Mouse (Mus musculus): ENCODE results near the gene Safb2.

Gene Safb2

DNA sequence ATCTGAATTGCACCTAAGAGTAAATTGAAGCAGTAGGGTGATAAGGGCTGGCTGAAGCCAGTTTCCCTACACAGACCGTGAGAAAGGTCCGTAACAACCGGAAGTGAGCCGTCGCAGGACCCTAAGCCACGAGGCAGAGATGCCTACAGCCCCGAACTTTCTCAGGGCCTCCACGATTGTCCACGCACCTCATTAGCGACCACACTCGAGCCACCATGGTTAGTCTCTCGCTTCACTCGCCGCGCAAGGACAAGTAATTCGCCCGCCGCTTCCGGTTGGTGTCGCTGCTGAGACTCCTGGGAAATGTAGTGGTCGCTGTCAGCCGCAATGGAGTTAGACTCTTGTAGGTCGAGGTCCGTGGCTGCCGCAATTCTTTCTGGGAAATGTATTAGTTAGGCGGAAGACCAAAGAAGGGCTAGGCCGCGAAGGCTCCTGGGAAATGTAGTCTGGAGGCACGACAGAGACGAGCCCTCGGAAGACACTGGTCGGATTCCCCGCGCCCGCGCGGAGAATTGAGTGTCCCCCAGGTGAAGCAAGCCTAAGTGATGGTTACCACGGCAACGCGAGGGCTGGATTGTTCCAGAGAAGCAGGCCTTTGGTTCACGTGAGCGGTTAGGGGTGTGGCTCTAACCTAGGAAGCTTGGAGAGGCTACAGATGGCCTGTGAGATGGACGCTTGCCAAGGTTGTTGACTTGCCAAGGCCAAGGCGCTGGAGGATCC lies 25.2 kb upstream of the Safb2 start, which contains the start of gene 2410015M20Rik:
Gene 2410015M20Rik, minus strand, starts transcription at position 320 of the 720 bp plus-strand sequence.
- DNase-seq (ENCODE audit: low read depth): peak; percentile 96

GRCm38 (mm10) chr17:56608699-56609098 lies 24.3 kb upstream of the Safb2 start:
- DNase-seq (ENCODE audit: low read depth): no peak

- no peak for DNase-seq (ENCODE audit: low read depth)
These were observed 23.2 kb upstream of the Safb2 start for GRCm38 (mm10) chr17:56607521-56608062.

- DNase-seq (ENCODE audit: low read depth): no peak
These were observed 21.0 kb upstream of the Safb2 start for GRCm38 (mm10) chr17:56605431-56605830.

- no peak for DNase-seq (ENCODE audit: low read depth)
These were observed 20.0 kb upstream of the Safb2 start for GRCm38 (mm10) chr17:56604422-56604821.

DNA sequence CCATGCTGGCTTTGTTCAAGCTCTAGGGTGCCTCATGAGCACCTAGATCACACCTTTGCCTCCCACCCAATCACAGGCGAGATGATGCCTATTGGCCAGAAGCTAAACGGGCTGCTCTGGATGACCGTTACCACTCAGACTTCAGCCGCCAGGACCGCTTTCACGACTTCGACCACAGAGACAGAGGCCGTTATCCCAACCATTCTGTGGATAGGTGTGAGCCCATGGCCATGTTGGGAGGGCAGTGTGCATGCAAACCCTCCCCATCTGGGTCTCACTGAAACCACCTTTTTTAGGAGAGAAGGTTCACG lies 19.6 kb upstream of the Safb2 start:
- DNase-seq (ENCODE audit: low read depth): no peak

DNA sequence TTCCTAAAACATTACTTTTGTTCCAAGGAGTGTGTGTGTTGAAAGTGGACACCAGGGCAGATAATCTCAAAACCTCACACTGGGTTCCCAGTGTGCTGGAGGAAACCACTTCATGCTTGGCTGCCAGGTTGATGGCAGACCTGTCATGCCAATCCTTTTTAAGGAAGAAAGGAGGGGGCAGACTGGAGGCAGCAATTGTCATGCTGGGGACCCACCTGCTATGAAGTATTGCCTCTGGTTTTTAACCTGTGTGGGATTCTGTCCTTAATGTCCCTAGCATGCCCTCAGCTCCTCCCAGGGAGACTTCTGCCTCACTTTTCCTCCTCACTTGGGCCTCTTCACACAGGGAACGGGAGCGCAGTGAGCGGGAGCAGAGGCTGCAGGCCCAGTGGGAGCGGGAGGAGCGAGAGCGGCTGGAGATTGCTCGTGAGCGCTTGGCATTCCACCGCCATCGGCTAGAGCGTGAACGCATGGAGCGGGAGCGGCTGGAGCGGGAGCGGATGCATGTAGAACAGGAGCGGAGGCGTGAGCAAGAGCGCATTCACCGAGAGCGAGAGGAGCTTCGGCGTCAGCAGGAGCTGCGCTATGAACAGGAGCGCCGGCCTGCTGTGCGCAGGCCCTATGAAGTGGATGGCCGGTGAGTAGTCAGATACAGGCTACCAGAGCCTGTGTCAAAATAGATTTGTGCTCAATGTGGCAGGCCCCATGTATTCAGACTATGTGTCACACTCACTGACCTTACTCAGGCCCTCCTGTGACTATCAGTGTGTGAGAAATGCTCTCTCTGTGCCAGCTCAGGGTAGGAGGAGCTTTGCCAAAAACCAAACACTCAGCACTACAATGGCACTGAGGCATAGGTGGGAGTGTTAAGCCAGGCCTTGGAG lies 19.0 kb upstream of the Safb2 start:
- DNase-seq (ENCODE audit: low read depth): no peak

GRCm38 (mm10) chr17:56593527-56594271 lies 9.3 kb upstream of the Safb2 start:
- no peak for DNase-seq (ENCODE audit: low read depth)

DNA sequence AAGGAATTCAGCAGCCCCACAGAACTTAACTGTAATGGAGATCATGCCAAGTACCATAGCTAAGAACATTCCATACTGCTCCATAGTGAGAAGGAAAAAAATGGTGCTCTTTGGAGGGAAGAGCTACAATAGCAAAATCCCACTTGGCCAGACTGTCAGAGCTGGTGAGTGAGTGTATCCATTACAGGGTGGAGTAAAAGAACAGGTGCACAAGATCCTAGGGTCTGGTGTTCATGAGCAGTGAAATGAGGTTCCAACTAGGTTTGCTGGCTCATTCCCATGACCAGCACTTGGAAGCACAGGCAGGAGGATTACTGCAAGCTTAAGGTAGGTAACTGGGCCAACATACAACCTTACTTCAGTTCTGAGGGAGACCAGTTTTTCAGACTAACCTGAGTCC lies 8.2 kb upstream of the Safb2 start:
- DNase-seq (ENCODE audit: low read depth): no peak

GRCm38 (mm10) chr17:56588921-56589320 lies 4.5 kb upstream of the Safb2 start:
- DNase-seq (ENCODE audit: low read depth): no peak

DNA sequence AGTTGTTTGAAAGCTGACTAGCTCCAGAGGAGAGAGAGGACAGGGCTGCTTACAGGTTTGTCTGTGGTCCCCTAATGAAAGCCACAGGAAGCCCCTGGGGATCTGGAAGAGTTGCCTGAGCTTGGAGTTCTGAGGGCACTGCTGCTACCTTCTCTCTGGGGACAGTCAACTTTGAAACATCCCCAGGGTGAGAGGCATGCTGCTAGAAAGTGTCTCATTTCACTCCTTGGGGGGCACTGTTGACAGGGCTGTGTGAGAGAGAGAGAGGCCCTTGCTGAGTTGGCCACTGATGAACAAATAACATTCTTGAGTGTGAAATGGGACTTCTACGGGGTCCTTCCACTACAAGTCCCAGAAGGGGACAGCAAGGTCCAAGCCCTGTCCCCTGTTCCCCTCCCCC lies 3.4 kb upstream of the Safb2 start:
- DNase-seq (ENCODE audit: low read depth): no peak

GRCm38 (mm10) chr17:56585171-56585821 lies 911 bp upstream of the Safb2 start:
- DNase-seq (ENCODE audit: low read depth): no peak

DNA sequence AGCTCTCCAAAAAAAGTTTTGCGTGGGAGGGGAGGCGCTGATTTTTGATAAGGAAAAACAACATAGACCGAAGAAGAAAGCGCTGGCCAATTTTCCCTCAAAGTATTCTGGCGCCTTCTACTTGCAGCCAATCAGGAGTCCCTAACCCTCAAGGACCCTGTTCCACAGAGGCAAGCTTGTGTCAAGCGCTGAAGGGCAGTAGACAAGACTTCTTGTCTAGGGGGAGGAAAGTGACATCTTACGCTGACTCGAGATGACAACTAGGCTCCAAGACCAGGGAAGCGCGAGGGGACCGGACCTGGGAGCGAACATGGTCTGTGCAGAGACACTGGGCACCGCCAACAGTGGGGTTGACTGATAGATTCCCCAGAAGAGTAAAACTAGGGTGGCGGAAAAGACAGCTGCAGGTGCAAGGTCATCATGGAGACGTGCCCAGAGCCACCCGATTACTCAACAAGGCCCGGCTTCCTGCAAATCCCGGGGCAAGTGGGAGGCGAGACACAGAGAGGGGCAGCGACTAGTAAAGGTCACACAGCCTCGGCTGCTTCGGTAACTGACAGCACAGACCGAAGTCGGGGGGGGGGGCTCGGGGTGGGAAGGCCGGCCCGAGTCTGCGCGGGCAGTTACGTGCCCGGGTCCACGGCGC lies 651 bp downstream of the Safb2 start:
- DNase-seq (ENCODE audit: low read depth): peak; percentile 30

DNA sequence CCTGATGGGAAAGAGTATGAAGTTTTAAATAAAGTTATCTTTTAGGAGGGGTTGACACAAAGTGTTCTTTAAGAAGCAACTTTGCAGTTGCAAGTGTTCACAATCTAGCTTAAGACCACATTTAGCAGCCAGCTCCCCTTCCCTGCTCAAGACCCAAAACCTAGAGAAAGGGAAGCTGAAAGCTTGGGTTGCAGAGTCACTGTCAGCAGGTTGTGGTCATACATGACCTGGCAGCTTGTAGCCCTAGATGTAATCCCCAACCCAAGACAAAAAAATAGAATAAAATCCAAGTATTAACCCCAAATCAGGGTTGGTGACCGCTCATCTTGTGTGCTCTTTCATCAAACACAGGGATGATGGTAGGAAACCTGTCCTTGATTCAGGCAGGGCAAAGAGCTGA lies 1.3 kb downstream of the Safb2 start:
- no peak for DNase-seq (ENCODE audit: low read depth)

DNA sequence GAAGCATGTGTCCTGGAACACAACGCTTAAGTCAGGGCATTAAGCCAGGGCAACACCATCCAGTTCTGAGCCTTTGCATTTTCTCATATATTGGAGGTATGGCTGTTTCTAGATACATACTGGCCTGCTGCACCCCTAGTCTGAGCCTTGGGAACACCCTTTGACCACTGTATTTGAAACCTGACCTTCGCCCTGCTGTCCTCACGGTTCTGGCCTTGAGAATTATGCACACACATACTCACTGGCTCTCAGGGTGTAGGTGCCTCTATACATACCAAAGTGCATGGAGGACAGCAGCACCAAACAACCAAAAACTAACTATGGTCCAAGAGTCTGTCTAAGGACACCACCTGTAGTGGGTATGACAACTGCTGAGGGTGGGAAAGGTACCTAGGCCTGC lies 11.4 kb downstream of the Safb2 start:
- no peak for DNase-seq (ENCODE audit: low read depth)

- DNase-seq (ENCODE audit: low read depth): no peak
These were observed 12.2 kb downstream of the Safb2 start for GRCm38 (mm10) chr17:56572154-56572553.

DNA sequence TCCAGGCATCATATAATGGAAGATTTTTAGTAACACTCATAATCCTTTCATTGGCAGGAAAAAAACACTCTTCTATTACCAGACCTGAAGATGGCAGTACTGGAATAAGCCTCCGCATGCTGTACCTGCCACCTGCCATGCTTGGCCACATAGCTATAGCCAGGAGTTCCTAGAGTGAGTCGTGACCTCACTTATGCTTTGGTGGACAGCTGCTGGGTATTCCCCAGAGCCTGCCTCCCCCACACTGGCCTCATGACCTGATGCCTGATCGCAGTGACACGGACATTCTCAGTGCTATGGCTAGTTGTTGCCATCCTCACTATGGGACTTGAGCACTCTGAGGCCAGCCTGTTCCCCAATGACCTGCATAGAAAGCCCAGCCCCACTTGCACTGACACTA lies 14.1 kb downstream of the Safb2 start:
- DNase-seq (ENCODE audit: low read depth): no peak

DNA sequence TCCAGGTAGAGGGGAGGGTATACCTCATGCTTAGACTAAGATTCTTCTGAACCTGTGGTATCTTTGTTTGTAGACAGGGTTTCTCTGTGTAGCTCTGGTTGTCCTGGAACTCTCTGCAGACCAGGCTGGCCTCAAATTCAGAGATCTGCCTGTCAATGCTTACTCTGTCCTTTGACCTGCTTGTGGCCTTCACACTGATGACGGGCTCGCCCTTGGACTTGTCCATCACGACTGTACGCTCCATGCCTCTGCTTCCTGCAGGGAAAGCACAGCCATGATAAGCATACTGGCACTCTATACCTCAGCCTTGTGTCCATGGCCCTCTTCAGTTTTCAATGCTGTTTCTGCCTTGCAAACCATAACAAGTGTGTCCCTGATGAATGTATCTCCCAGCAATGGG lies 17.0 kb downstream of the Safb2 start:
- DNase-seq (ENCODE audit: low read depth): no peak

- no peak for DNase-seq (ENCODE audit: low read depth)
These were observed 17.5 kb downstream of the Safb2 start for GRCm38 (mm10) chr17:56566918-56567317.

DNA sequence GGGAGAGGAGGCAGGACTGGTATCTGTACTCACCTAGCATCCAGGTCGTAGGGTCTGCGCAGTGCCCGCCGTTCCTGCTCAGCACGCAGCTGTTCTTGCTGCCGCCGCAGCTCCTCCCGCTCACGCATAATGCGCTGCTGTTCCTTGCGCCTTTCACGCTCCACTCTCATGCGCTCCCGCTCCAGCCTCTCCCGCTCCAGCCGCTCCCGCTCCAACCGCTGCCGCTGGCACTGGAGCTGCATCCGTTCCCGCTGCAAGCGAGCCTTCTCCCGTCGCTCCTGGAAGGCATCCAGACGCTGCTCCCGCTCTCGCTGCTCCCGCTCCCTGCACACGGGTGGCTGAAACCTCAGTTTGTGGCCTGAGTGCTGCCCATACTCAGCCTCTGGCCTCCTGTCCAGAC lies 18.1 kb downstream of the Safb2 start:
- no peak for DNase-seq (ENCODE audit: low read depth)

DNA sequence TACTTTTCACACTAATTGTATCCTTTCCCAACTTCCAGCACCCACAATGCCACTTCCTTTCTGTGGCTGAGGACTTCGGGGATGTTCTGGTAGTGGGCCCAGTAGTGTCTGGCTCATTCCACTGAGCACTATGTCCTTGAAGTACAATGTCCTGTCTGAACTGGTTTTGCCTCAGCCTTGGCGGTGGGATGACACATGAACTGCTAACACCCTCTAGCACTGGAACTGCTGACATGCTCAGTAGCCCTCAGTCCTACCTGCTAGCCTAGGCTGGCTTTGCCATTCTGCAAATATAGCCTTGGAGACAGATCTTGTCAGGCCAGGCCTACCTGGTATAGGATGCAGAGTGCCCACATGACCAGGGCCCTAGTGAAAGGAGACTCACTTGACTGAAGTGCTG lies 22.5 kb downstream of the Safb2 start:
- no peak for DNase-seq (ENCODE audit: low read depth)
